ENCODE assay signal across 13 mouse cellular contexts in the genomic region with DNA sequence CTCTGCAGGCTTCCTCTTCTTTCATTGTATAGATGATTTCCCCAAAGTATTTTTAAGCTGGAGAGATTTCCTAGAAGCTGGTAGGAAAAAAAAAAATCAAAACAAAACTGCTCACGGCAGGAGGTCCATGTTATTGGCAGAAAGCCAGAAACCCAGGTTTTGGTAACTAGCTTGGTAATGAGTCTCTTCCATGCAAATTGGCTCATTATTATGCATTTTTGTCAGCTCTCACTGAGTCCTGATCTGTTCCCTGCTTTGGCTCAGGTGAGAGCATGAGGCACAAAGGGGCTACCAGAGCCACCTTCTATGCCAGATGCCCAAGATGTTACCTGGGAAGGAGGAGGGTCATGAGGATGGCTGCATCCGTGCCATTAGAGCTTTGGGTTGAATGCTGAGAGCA.
A peak's percentile ranks its signal among the peaks of the same experiment; 100 is the strongest.
DNase-seq lines count a peak whose midpoint lies in the region; ATAC-seq and TF ChIP-seq lines count a peak whose summit lies in the region.
"Had no signal": no experiment of that assay in that cellular context is flagged by ENCODE, and none has a peak within 500 bp of the region (broad histone marks: within the 10 kb centered on the region; RNA-seq: fewer than 3 reads in every experiment).

No protein-coding gene starts in this region.

- WGBS in forebrain, postnatal 0 days = 5% methylated on average over 2 of the region's 2 CpGs
- 42% methylated on average over 2 of the region's 2 CpGs for WGBS in neural tube, embryonic 14.5 days

- H3K4me3 ChIP-seq in forebrain, postnatal 0 days (ENCODE audit: low read depth, low read length) = no peak overlapping the region
- H3K4me3 ChIP-seq in neural tube, embryonic 14.5 days (ENCODE audit: low read depth, low read length) = no peak overlapping the region
- H3K4me3 ChIP-seq: gastrocnemius, adult 2 months; limb, embryonic 15.5 days had no signal

- no peak overlapping the region for H3K9ac ChIP-seq in forebrain, postnatal 0 days
- H3K9ac ChIP-seq in neural tube, embryonic 14.5 days (replicated peaks; ENCODE audit: low read depth, low read length) = no peak overlapping the region
- H3K9ac ChIP-seq: limb, embryonic 15.5 days had no signal

- H3K4me1 ChIP-seq in forebrain, postnatal 0 days (ENCODE audit: insufficient read depth) = no peaks in the 10 kb centered on the region
- 0 out of 2 replicates have a peak, but pooled peaks cover 3% of the 10 kb centered on the region for H3K4me1 ChIP-seq in neural tube, embryonic 14.5 days (ENCODE audit: control insufficient read depth, insufficient read depth, low read length)
- H3K4me1 ChIP-seq: limb, embryonic 15.5 days had no signal

- H3K9me3 ChIP-seq in forebrain, postnatal 0 days (ENCODE audit: low read length) = no peaks in the 10 kb centered on the region
- no peaks in the 10 kb centered on the region for H3K9me3 ChIP-seq in neural tube, embryonic 14.5 days (ENCODE audit: control insufficient read depth, low read length)
- H3K9me3 ChIP-seq: limb, embryonic 15.5 days had no signal

- TF ChIP-seq CTCF in forebrain, postnatal 0 days (IDR thresholded peaks at IDR 0.05; ENCODE audit: low read depth) = no peak

- H3K36me3 ChIP-seq in forebrain, postnatal 0 days (ENCODE audit: insufficient read depth) = no peaks in the 10 kb centered on the region
- no peaks in the 10 kb centered on the region for H3K36me3 ChIP-seq in neural tube, embryonic 14.5 days (ENCODE audit: control insufficient read depth, insufficient read depth, low read length)
- H3K36me3 ChIP-seq: limb, embryonic 15.5 days had no signal

- no peak overlapping the region for H3K27ac ChIP-seq in forebrain, postnatal 0 days (ENCODE audit: low read depth, low read length)
- H3K27ac ChIP-seq in neural tube, embryonic 14.5 days (ENCODE audit: low read depth, low read length) = no peak overlapping the region
- H3K27ac ChIP-seq: gastrocnemius, adult 2 months; limb, embryonic 15.5 days had no signal

- peak; percentile 61 to 78 for DNase-seq in cerebellum, postnatal 14 days
- DNase-seq in cerebellum, postnatal 36 days = no peak
- DNase-seq in layer of hippocampus, adult 11-12 months (ENCODE audit: low spot score) = peak; percentile 19
- DNase-seq in layer of hippocampus, adult 9-11 months = no peak
- DNase-seq in forebrain, postnatal 0 days = peak; percentile 74
- DNase-seq in thymus, postnatal 0 days (ENCODE audit: low spot score) = no peak
- no peak for DNase-seq in urinary bladder, postnatal 4 days (ENCODE audit: low spot score in 2 of 2)
- DNase-seq: cerebellum, adult 9-11 months; gastrocnemius, adult 2 months; thymus, adult 18-20 months had no signal

- peak; percentile 58; the same call in 1 of the 2 replicates for ATAC-seq in forebrain, postnatal 0 days
- ATAC-seq in neural tube, embryonic 14.5 days (ENCODE audit: low read depth) = peak; percentile 86

- H3K27me3 ChIP-seq in forebrain, postnatal 0 days (ENCODE audit: insufficient read depth, low read length) = no peaks in the 10 kb centered on the region
- no peaks in the 10 kb centered on the region for H3K27me3 ChIP-seq in neural tube, embryonic 14.5 days (ENCODE audit: control insufficient read depth, insufficient read depth, low read length)
- H3K27me3 ChIP-seq: limb, embryonic 15.5 days had no signal

- no peak overlapping the region for H3K4me2 ChIP-seq in forebrain, postnatal 0 days (ENCODE audit: low read depth)
- H3K4me2 ChIP-seq in neural tube, embryonic 14.5 days (ENCODE audit: low read depth, low read length) = no peak overlapping the region
- H3K4me2 ChIP-seq: heart, embryonic 11.5 days; limb, embryonic 15.5 days had no signal

Comparison
In these comparisons a context has a peak if more than half of its experiments do, and no peak if none do; other contexts are left out.
1. DNase-seq: peak in cerebellum, postnatal 14 days (2 of 2), layer of hippocampus, adult 11-12 months (single experiment) and forebrain, postnatal 0 days (single experiment); none in cerebellum, postnatal 36 days (0 of 2), layer of hippocampus, adult 9-11 months (single experiment), thymus, postnatal 0 days (single experiment) and urinary bladder, postnatal 4 days (0 of 2).